Mouse (Mus musculus) heart, postnatal 0 days (tissue): ENCODE data around the gene Dab1.

Experiments used
- CTCF ChIP-seq: IDR thresholded peaks from 2 replicates; pipeline ENCODE4 v1.5.1; 2016; ENCODE audit warnings: antibody characterized with exemption, control low read depth, low read depth
- EP300 ChIP-seq: IDR thresholded peaks from 2 replicates; pipeline ENCODE4 v1.6.1; 2016; ENCODE audit warnings: antibody characterized with exemption, low read depth

DNA sequence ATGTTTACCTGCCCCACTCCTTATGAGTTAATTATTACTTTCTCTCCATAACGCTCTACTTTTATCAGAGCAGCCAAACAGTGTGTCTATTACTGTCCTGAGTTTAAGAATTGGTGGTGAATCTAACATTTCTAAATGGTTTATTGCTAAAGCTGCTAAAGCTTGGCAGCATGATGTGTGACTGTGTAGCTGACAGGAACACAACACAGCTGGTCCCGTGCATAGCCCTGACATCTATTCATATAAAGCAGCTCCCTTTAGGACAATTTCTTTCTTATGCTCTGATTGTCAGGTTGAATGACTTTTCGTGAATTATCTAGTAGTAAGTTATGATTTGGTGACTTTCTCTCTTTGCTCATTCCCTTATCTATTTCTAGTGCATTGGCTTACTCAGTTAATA, 329.1 kb downstream of the Dab1 start:
- TF ChIP-seq CTCF: no peak
- TF ChIP-seq EP300: no peak
